Mouse (Mus musculus) layer of hippocampus, adult 9-10 months (tissue): ENCODE data around the gene Spag16.

Experiments used
- DNase-seq: peaks from one replicate; pipeline ENCODE4 v3.0.0; 2022; ENCODE audit warnings: low spot score

Spag16 gene

DNA sequence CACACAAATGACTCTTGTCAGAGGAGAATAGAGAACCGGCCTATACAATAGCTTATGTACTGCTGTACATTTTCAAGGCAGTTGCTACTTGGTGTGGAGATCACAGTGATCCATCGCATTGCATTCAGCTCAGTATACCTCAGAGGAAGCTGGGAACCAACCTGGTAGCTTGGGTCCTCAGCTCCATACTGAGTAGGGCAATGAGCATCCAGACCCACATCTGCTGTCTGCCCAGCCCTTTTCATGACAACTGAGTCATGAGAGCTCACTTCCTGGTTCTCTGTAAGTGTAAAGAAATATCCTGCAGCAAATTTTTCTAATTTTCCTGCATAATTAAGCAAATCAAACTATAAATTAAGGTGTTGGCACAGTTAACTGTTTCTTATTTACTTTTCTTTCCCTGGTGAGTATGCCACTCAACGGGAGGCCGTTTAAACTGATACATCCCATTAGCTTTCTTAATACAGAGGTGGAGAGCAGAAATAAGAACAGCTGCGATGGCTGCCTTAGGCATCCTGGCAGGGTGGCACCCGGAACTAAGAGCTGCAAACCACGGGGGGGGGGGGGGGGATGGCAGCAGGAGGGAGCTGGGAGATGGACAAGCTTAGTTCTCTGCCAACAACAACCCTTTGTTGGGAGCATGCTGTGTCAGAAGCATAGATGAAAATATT, 255.6 kb downstream of the Spag16 start:
- no peak for DNase-seq

DNA sequence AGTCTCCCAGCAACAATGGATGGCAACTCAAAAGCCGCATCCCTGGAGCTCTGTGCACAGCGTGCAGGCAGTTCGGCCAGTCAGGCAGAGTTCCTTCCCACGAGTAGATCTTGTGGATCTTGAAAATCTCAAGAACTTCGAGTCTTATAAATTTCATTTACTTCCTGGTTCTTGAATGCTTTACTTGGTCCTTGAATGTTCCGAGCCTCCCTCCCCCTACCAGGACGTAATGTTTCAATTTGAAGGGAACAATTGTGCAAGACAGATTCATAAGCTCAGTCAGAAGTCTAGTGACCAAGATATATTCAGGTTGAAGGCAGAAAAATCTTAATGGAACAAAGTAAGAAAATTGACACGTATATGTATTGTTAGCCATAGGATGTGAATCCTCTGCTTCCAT, 277.9 kb downstream of the Spag16 start:
- DNase-seq, result no peak

DNA sequence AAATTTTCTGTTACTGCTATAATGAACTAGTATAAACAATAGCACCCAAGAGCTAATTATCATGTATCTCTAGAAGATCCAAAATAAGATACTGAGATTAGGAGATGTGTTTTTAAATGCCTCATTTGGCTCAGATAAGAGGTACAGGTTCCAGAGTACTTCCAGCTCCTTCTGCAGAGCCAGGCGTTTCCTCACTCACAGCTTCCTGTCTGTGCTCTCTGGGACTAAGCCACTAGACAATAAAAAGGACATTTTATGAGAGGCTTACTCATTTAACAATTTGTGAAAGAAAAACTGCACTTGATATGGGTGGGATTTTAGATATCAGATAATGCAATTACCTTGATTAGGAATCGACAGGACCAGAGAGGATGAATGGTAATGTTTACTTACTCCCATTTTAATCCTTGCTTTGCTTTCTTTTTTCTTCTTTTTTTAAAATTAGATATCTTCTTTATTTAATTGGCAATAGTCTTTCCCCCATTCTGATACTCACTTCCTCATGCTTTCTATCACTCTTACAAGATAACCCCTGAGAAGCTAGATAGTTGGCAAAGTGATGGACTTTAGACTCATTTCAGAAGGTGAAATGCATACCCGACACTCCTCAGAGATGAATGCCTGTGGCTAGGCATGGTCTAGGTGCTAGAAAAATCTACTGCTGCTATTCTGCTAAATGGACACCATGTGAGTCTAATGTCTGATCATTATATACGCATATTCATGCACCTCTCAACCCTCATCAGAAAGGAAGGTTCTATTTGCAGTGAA, 289.6 kb downstream of the Spag16 start:
- no peak for DNase-seq

DNA sequence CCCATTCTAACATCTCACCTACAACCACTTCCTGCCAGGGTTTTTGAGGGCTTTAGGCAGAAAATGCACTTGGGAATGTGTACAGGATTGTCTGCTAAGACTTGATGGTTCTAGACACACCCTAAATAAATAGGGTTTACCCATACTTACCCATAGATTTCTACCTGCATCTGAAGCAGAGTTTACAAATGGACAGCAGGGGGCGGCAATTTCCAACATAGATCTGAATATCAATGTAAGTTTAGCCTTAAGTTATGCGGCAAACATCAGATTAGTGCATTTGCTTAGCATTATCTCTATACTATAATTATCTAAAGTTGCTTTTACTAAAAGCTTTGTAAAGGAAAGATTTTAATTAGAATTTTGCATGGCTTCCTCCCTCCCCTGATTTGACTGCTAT, 301.3 kb downstream of the Spag16 start:
- no peak for DNase-seq

DNA sequence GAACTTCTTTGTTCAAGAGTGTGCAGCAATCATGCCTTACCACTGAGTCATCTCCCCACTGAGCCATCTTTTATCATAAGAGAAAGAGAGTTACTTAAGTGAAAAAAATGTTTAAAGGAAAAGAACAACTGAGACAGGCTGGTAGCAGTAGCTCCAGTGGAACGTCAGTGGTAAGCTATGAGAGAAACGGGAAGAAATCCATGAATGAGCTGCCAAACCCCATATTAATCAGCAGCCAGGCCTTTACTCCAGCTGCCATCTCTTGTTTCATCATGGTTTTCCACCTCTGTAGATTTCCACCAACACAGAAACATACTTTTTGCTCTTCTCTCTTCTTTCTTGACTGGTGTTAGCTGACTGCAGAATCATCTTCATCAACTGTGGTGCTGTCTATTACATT, 308.8 kb downstream of the Spag16 start:
- no peak for DNase-seq

DNA sequence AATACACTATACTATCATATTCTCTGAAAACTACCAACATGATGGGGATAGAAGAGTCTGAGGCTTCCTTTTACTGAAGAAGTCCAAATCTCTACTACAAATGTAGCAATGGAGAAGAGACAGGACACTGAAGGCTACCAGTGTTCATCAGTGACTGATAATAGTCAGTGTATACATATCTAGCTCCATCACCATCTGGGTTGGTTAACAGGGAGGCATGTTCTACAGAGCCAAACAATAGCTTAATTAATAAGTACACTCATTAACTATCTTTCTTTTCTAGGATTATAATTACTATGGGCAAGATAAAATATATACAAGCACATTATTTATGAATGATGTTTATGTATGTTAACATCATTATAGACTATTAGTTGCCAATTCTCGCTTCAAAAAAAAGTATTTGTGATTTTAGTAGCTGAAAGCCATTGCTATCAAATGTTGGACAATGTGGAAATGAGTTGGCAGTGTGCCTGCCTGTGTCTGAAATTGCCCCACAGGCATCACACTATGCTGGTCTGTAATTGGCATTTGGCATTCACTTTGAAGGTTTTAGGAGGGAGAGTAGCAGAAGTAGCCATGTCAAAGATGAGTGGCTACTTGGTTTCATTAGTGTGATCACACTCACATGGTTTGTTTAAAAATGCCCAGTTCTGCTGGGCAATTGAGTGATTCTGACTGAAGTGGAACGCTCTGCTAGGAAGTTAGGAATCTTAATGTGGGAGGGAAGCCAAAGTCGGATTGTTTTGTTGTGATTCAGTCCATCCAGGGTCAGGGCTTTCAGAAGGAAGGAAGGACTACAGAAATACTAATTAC, 338.8 kb downstream of the Spag16 start:
- no peak for DNase-seq

DNA sequence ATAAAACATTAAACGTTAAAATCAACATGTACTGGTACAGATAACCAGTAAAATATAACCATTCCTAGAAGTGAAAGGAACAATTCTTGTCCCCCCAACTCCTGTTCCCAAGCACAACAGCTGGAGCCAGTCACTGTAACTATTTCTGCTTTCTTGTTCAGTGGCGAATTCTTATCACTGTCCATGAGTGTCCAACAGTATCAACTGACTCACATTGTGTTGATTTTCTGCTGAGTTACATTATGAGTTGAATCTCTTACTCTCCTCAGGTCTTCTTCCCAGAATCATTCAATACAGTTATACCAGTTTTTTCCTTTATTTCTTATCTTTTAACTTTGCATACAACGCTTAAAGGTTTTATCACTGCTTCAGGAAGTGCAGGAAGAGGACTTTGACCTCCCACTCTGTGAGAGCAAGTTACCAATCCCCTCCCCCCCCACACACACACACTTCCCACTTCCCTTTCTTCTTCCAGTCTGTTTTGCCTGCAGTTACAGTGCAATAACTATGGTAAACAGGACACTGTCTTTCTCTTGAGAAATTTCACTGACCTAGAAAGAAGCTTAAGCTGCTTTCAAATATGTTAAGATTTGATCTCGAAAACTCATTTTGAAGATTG, 353.5 kb downstream of the Spag16 start:
- DNase-seq, result no peak

DNA sequence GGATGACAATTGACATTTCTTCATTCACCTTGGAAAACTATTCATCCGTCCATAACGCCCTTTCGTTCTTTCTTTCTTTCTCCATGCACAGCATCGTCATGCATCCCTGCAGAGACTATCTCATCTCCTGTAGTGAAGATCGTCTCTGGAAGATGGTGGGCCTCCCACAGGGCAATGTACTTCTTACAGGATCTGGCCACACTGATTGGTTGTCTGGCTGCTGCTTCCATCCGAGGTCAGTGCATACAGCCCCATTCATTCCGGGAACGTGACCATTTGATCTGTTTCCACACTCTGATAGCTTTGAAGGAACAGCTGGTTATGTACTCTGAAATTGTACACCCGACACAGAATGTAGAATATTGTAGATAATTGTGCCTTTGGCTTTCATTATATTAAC, 438.0 kb downstream of the Spag16 start:
- DNase-seq, result no peak

DNA sequence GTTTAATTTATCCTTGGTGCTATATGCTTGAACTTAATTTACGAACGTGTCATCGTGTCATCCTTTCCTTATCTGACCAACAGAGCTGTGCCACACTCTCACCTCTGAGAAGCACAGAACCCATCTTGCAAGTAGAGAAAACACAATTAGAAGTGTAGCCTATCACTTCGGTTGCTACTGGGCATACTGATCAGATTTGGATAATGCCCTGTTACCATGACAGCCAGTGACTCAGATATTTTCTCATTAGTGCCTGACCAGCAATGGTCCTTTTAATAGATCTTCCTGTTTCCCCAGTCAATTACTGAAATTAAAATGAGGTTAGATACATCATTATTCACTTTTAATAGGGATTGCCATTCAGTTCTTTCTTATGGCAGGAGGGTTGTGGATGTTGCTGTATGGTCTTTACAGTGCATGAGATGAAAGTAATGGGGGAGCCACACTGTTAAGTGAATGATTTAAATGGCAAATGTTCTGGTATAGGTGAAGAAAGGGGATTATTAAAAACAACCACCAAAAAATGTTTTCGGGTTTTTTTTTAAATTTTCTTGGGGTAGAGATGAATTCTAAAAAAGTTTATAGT, 439.2 kb downstream of the Spag16 start:
- DNase-seq, result no peak

DNA sequence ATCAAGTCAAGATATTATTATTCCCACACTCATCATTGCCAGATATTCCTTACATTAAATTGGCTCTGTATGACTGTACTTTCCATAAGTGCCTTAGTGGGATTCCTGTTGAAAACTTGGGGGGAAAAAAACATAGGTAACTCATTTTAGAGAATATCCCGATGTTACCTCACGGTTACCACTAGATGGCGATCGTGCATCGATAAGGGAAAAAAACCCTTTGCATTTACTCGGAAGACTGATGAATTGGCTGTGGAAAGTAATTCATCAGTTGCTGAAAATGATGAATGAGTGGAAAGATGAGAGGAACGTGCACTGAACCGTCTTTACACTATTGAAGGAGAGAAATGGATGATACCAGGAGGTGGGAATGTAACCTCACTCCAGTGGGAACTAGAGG, 443.4 kb downstream of the Spag16 start:
- DNase-seq, result peak; percentile 8

DNA sequence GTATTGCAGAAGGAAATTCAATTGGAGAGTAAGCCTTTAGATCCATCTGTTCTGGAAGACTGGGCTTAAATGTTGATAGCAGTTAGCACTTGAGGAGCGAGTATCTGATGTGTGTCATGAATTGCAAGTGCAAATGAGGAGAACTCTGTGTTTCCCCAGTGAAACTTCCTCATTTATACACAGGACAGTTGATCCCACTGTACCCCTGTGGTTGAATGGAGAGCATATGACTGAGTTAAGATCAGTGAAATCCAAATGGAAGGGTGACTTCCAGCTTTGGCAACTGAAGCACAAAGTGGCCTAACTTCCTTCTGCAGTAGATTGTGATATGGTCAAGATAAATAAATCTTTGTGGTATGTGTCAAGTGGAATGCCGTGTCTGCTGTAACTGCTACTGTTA, 446.0 kb downstream of the Spag16 start:
- DNase-seq, result no peak

DNA sequence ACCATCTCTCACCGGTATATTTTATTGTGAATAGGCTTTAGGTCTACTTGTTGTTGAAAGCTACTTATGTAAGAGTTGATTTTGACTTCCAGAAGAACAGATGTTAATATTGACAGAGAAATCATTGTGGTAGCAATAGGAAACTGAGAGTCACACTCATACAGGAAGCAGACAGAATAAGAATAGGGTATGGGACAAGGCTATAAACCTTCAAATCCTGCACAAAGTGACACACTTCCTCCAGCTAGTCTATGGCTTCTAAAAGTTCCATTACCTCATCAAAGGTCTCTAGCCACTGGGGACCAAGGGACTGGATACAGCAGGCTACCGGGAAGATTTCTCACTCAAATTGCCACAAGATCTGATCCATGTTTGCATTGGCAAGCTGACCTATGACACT, 452.5 kb downstream of the Spag16 start:
- DNase-seq, result no peak

DNA sequence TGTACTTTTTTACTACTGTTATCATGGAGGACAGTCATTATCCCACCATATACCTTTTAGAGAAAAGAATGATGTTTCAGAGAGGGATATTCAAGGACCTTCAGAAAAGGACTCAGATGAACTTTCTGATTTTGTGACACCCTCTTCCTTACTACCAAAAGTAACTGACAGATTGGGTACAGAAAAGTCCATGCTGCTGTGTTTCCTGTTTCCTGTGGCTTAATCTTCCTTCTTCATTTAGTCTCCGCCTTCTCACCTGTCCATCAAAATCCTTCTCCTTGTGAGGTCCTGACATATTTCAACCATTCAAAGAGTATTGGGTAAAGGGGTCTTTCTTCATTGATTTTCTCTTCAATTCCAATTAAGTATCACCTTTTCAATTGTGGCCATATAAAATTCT, 456.6 kb downstream of the Spag16 start:
- DNase-seq, result no peak

DNA sequence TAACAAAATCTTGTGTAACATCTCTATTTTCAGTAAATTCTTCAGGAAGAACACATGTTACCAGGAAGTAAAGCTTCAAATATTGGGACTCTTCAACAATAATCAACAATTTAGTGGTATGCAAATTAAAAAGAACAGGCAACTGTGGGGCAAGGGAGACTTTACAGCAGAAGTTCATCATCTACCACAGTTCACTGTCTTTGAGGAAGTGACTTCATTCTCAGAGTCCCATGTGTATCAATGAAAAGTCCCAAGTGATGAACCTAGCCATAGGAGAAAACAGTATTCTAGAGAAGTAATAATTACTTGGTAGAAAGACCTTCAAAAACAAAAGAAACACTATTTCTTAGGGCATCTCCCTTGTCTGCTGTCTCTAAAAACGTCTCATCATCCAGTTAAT, 457.4 kb downstream of the Spag16 start:
- no peak for DNase-seq

DNA sequence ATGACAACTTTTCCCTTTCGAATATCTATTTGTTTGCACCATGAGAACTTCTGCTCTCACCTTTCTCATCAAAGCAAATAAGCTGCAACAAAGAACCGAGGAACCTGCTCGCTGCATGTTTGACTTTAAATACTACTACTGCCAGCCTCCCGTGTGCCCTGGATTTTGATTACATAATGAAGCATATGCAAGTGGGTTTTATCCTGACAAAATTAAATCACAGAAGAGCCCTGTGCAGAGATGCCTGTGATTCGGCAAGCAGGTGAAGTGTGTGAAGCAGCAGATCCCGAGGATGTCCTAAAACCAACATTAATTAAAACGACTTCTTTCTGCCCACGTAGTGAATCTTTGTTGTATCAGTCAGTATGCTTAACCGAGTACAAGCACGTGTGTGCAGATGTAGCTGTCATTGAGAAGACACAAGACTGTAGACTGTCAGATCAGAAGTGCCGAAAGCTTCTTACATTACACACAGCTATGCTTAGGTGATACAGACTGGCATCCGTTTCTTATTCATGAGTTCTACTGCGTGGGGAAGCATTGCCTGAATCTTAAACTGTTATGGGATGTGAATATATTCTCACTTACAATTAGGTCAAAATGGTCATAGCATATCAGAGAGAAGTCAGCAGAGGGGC, 489.5 kb downstream of the Spag16 start:
- DNase-seq, result no peak

DNA sequence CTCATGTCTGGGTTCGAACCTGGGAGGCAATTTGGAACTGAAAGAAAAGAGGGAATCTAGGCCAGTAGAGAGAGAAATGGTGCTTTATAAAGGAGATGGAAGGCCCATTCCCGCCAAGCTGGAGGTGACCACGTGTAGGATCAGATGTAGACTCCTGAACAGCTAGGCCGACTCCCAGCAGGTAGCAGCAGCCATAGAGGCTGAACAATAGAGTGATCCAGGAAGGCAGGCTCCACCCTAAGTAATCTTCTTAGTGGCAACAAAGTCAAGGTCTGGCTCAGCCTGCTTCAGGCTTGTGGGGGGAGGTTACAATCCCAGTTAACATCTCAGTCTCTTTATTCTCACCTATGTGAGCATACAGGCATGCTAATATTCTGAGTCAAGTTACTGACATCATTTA, 494.2 kb downstream of the Spag16 start:
- no peak for DNase-seq

DNA sequence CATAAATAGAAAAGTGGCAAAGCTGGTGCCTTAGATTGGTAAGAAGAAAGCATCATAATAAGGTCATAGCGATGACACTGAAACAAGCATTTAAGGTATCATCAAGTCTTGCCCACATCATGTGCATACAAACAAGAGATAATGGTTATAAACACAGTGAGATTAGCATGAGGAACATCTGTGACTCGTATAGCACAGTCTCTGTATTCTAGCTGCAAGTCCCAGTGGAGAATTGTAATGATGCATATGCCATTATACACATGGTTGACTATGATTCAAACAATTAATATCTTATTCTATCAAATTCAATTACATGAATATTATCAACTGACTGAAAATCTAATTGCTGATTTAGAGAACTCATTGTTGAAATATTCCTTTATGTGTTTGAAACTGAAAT, 519.4 kb downstream of the Spag16 start:
- DNase-seq, result no peak

DNA sequence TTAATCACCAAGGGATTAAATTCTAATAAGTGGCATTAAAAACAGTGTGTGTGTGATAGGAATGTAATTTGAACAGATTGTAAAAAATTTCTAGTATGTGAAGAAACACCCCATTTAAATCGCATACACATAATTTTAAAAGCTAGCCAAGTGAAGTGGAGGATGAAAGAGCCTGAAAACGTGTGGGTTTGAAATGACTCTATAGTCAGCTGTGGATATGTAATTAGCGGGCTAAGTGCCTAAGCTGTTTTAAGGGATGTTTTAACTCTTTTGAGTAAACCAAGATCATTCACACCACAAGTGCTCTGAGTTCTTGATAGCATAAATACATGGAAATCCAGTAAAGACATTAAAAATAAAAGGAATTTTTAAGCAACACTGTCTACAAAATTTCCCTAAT, 524.6 kb downstream of the Spag16 start:
- DNase-seq, result no peak

DNA sequence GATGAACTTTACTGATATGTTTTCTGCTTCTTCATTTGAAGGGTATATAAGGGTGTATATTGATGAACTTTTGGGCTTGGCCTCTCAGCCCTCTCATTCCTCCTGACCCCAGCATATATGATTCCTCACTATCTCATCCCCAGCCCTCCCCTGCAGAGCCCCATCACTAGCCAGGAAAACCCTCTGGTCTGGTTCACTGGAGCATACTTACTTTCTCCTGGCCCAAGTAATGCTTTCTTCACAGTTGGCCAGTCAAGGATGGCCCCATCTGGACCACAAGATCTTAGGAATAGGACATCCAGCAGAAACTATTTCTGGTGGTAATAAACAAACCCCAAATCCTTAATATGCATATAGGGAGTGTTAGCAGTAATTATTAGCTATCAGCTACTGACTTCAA, 527.2 kb downstream of the Spag16 start:
- DNase-seq, result no peak

DNA sequence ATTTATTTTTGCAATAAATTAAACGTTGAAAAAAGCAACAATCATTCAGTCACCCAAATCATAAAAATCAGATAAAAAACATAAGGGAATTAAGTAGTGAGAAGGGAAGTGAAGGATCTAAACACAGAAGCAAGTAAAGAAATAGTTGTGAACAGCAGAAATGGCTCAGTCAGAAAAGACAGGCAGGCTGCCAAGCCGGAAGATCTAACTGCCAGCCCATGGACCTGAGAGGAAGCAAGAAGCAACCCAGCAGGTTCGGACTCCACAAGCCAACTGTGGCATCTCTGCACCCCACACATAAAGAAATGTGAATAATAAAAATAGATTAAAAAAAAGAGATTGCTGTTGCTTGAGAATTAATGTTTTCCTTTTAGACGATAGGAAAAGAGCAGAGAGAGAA, 545.0 kb downstream of the Spag16 start:
- no peak for DNase-seq

DNA sequence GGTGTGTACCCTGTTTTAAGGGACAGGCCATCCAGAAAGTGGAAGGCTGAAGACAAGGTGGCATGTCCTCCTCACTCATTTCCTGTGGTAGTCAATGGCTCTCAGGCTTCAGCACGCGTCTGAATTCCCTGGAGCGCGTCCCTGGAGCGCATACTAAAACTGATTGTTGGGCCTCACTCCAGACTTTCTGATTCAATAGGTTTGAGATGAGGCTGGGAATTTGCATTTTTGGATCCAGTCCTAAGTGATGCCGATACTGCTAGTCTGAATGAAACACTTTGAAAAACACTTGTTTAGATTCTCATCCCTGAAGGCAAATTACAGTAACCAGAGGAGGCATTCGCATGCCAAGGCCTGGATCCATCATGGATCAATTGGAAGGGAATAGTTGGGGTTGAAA, 553.3 kb downstream of the Spag16 start:
- DNase-seq, result no peak
